Mouse (Mus musculus) left cerebral cortex, postnatal 14 days (tissue): ENCODE measurements around the gene Taar8a. TPM values are rescaled to one million over a fixed set of nuclear protein-coding genes. Genes with fewer than 3 reads are reported as not detected.
"Not testable (repeated sequence)": the region's sequence is repeated elsewhere in the genome, so short reads cannot be mapped to it uniquely, and the experiment has no call there.

Experiments used
- DNase-seq, 2 experiments: peaks; one replicate each; pipeline ENCODE4 v3.0.0; 2021 to 2022; ENCODE audit warnings: low spot score in 2 of 2, mixed read lengths in 1 of 2
- intact Hi-C: fragments of 180-260 bp; cut with DNase I; formaldehyde crosslinking; loops from one replicate; pipeline ENCODE4 v1.15.1; 2025
- long read RNA-seq, 2 experiments: library from polyadenylated mRNA; stranded (forward); transcript quantifications; one replicate each; pipeline ENCODE4 v2.0.0; 2021
- total RNA-seq, 2 experiments: library from RNA; stranded (reverse); gene quantifications; 2 replicates each; pipeline ENCODE4 v1.2.3; 2021

Taar8a gene
- total RNA-seq, result not detected
- long read RNA-seq, experiment 1, result 0 reads
- long read RNA-seq, experiment 2, result 0 reads

GRCm38 (mm10) chr10:24076200-24076599 lies at the start of gene Taar8a:
Taar8a (plus strand) TSS chr10:24076500.
- intact Hi-C loops, DNase-seq: not testable (repeated sequence)

- no peak for DNase-seq
Measured at GRCm38 (mm10) chr10:24026922-24027321, 49.4 kb upstream of the Taar8a start, which contains the start of gene Taar7d. Taar7d (plus strand) TSS chr10:24027222.

GRCm38 (mm10) chr10:24031347-24031746 lies 45.0 kb upstream of the Taar8a start:
- intact Hi-C loops, result no loop called here
- DNase-seq, result no peak

More at GRCm38 (mm10) chr10:24026922-24027321, 49.4 kb upstream of the Taar8a start, which contains the start of gene Taar7d:
- intact Hi-C loops, result no loop called here

GRCm38 (mm10) chr10:24037314-24037713 lies 39.0 kb upstream of the Taar8a start, which contains the start of gene Taar7e:
Taar7e (plus strand) TSS chr10:24037614.
- no peak for DNase-seq
- intact Hi-C loops, result no loop called here

DNA sequence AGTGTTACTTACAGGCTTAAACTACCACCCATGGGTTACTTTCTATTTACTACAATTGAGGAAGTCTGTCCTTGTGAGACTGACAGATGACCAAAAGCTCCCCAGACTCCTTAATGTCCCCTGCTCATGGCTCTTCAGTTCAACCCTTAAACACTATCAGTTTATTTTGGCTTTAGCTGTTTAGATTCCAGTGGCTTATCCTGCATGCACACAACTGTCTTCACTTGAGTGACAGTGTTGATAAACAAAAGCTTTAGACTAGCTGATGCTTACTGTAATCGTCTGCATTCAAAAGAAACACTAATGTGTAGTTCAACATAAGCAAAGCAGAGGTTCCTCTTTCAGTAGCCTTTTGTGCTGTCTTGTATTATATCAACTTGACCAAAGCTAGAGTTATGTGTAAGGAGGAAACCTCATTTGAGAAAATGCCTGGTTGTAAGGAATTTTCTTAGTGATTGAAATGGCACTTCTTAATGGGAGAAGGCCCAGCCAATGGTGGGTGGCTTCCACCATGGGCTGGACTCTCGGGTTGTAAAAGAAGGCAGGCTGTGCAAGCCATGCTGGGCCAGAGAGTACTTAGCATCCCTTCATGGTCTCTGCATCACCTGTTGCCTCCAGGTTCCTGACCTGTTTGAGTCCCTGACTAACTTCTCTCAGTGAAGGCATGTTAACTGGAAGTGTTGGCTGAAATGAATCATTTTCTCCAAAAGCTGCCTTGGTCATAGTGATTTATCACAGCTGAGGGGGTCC lies 36.0 kb upstream of the Taar8a start:
- DNase-seq, result no peak
- intact Hi-C loops, result no loop called here

GRCm38 (mm10) chr10:24049210-24049609 lies 27.1 kb upstream of the Taar8a start, which contains the start of gene Taar7f:
Taar7f (plus strand) TSS chr10:24049510.
- DNase-seq, result no peak

GRCm38 (mm10) chr10:24052039-24052438 lies 24.3 kb upstream of the Taar8a start:
- intact Hi-C loops, result no loop called here
- DNase-seq, result no peak

More at GRCm38 (mm10) chr10:24049210-24049609, 27.1 kb upstream of the Taar8a start, which contains the start of gene Taar7f:
- intact Hi-C loops, result no loop called here

DNA sequence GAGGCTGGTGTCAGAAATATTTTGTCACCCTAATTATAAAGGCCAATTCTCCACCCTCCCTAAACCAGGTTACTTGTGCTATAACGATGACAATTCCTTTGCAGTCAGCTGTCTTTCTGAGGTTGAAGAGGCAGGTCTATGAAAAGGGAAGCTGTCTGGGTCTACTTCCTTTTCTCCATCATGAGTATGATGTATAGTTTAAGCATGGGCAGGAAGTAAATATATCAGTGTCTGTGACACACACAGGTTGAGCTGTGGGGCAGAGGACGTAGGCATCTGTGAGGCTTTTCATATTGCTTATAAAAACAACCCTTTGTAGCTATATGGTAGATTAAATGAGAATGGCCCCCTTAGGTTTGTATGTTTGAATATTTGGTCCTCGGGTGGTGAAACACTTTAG lies 17.3 kb upstream of the Taar8a start:
- intact Hi-C loops, result no loop called here
- DNase-seq, result no peak

DNA sequence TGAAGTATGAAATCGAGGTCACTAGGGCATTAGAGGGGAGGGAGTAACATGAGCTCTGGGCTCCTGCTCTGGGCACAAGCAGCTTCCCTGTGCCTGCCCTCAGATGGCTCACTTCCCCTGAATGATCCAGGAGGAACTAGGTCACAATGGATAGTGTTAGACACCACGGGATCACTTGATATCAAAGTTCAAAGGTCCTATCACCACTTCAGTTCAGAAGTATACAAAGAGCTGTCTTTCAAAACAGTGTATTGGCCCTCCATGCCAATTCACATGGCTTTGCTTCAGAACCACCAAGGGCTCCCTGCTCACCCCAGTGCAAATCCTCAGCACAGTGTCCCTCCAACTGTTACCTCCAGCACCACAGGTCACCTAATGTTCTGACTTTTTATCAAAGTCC lies 1.5 kb upstream of the Taar8a start:
- DNase-seq, intact Hi-C loops: not testable (repeated sequence)

DNA sequence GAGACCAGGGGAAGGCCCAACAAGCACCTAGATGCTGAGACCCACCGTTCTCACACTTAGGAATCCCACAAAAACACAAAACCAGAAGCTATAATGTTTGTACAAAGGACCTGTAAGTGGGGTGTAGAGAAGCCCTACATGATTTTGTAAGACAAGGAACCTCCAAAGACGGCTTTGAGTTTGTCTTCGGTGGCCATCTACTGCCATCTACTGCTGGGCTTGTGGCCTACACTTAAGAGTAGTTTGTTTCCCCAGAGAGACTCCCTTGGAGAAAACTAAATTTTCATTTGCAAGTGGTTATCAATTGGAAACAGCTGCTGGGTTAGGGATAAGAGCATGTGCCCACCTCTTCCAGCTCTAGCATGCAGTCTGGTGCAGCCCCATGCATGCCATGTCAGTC lies 3.9 kb downstream of the Taar8a start:
- DNase-seq, result peak; percentile 61 to 70
- intact Hi-C loops, result no loop called here

DNA sequence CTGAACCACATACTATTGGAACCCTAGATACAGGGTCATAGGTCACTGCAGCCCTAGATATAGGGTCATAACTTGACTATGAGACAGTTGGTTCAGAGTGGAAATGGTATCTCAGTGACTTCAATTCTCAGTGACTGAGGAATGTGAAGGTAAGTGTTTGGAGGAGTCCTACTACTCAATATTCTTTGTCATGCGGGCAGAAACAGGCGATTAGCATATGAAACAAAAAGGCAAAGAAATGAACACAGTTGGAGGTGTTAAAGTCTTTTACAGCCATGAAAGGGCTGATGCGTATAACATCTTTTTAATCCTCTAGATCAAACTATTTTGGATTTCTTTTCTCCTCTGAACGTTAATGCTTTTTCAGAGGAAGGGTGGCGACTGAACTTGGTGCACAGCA lies 9.6 kb downstream of the Taar8a start:
- intact Hi-C loops, result no loop called here
- no peak for DNase-seq

- intact Hi-C loops, result no loop called here
- no peak for DNase-seq
Measured at GRCm38 (mm10) chr10:24086555-24086954, 10.3 kb downstream of the Taar8a start.

DNA sequence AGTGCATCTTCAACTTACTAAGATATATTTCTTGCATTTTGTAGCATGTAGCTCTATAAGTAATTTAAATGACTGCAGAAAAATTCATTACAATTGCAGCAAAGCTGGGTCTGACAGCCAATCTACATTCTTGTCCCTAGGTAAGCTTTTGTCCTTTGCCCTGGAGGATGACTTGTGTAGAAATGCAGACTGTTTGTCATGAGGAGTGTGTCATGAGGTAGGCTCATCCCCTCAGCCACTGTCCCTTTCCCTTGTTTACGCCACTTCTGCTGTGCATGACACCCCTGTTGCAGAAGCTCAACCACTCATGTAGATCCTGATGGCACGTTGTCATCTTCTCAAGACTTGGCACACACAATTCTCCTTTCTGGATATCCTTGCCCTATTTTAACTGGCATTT lies 10.9 kb downstream of the Taar8a start:
- no peak for DNase-seq
- intact Hi-C loops, result no loop called here

- intact Hi-C loops, result no loop called here
Measured at GRCm38 (mm10) chr10:24092194-24092593, 15.9 kb downstream of the Taar8a start, which contains the start of gene Taar8b. Taar8b (minus strand) TSS chr10:24092294.

DNA sequence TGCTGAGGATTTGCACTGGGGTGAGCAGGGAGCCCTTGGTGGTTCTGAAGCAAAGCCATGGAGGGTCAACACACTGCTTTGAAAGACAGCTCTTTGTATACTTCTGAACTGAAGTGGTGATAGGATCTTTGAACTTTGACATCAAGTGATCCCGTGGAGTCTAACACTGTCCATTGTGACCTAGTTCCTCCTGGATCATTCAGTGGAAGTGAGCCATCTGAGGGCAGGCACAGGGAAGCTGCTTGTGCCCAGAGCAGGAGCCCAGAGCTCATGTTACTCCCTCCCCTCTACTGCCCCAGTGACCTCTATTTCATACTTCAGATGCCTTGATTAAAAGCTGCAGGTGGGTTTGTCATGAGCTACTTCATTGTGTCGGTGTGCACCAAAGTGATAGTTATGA lies 20.7 kb downstream of the Taar8a start:
- intact Hi-C loops, DNase-seq: not testable (repeated sequence)

More at GRCm38 (mm10) chr10:24092194-24092593, 15.9 kb downstream of the Taar8a start, which contains the start of gene Taar8b:
- DNase-seq, result no peak

DNA sequence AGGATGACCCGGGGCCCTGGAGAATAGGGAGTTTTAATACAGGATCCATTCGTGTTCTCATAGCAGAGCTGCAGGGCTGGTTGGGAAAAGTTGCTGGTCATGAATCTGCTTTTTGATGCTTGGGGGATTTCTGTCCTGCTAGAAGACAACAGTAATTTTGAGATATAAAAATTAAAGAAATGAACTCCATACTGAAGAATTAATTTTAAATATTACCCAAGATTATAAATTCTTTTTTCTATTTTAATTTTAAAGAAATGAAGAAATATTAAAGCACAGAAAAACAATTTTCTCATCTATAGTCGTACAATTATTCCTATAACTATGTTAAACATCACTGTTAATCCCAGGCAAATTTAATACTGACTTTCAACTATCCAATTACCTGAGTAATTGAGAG lies 25.5 kb downstream of the Taar8a start, which contains the start of gene Taar8c:
Gene Taar8c (minus strand): TSS at position 101 of the 400 bp plus-strand sequence.
- intact Hi-C loops, DNase-seq: not testable (repeated sequence)

DNA sequence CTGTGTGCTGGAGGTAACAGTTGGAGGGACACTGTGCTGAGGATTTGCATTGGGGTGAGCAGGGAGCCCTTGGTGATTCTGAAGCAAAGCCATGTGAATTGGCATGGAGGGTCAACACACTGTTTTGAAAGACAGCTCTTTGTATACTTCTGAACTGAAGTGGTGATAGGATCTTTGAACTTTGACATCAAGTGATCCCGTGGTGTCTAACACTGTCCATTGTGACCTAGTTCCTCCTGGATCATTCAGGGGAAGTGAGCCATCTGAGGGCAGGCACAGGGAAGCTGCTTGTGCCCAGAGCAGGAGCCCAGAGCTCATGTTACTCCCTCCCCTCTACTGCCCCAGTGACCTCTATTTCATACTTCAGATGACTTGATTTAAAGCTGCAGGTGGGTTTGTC lies 27.0 kb downstream of the Taar8a start:
- intact Hi-C loops, DNase-seq: not testable (repeated sequence)

GRCm38 (mm10) chr10:24107747-24108146 lies 31.4 kb downstream of the Taar8a start:
- no peak for DNase-seq
- intact Hi-C loops, result no loop called here

- DNase-seq, result no peak
- intact Hi-C loops, result no loop called here
Measured at GRCm38 (mm10) chr10:24108236-24108635, 31.9 kb downstream of the Taar8a start.

DNA sequence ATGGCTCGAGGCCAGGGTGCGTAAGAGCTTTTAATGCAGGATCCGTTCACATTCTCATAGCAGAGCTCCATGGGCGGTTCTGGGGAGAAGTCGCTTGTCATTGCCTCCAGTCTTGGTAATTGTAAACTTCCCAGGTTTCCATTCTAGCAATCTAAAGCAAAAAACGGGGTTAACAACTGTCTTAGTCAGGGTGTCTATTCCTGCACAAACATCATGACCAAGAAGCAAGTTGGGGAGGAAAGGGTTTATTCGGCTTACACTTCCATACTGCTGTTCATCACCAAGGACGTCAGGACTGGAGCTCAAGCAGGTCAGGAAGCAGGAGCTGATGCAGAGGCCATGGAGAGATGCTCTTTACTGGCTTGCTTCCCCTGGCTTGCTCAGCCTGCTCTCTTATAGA lies 33.1 kb downstream of the Taar8a start, which contains the start of gene Taar9:
Gene Taar9 (minus strand): TSS at position 101 of the 400 bp plus-strand sequence.
- intact Hi-C loops, DNase-seq: not testable (repeated sequence)
